Mouse (Mus musculus): ENCODE measurements at regions not wholly inside any gene's neighbourhood (a gene's known extent, or its start where the extent isn't known, plus 50 kb on each side); places are given as distances from the start of the nearest gene placed in this dataset.

DNA sequence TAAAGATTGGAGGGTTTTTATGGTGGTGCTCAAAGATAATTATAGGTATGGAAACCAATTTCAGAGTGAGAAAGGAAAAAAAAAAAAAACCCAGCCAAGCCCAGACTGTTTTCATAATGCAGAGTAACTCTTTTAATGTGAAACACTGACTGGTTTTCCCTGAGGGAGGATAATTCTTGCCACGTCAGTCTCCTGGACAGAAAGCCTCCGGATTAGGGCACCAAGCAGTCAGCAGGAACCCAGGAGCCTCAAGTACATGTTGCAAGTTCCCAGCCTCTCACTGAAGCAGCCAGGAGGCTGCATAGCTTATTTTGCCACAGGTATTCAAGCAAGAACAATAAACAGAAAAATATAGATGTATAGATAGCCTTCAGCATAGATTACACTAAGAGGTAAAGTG is 378.9 kb upstream of the Noct start:
- 33% methylated on average over 2 of the region's 2 CpGs for WGBS
- H3K9ac ChIP-seq (replicated peaks): no peak overlapping the region
- H3K9me3 ChIP-seq (replicated peaks): no peaks in the 10 kb centered on the region
- ATAC-seq (ENCODE audit: low FRiP score): no peak
- H3K36me3 ChIP-seq: no peaks in the 10 kb centered on the region
- peaks cover 7% of the 10 kb centered on the region for H3K4me1 ChIP-seq
- no peak overlapping the region for H3K4me3 ChIP-seq (replicated peaks)
- no peak overlapping the region for H3K4me2 ChIP-seq
- H3K27me3 ChIP-seq (replicated peaks): no peaks in the 10 kb centered on the region
- no peak overlapping the region for H3K27ac ChIP-seq (replicated peaks)

DNA sequence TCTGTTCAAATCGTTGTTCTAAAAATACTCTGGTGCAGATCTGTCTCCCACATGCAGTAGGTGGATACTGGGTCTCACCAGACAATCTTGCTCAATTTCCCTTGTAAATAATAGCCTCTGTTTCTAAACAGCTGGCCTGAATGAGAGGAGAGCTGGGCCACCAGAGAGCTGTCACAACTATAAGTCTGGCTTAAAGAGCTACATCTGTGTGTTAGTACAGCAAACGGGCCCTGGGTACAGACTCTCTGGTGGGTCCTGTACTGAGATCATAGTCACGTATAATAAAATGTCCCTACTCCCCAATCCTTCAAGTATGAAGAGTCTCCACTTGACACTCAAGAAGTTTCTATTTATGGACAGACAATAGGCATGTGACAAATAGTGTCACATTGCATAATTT is 375.7 kb upstream of the Noct start:
- ATAC-seq (ENCODE audit: low FRiP score): no peak
- no peak overlapping the region for H3K9ac ChIP-seq (replicated peaks)
- WGBS: 54% methylated on average over 3 of the region's 3 CpGs
- H3K4me3 ChIP-seq (replicated peaks): no peak overlapping the region
- H3K27ac ChIP-seq (replicated peaks): no peak overlapping the region
- H3K4me1 ChIP-seq: peaks cover 11% of the 10 kb centered on the region
- H3K27me3 ChIP-seq (replicated peaks): no peaks in the 10 kb centered on the region
- H3K9me3 ChIP-seq (replicated peaks): no peaks in the 10 kb centered on the region
- H3K4me2 ChIP-seq: no peak overlapping the region
- no peaks in the 10 kb centered on the region for H3K36me3 ChIP-seq

DNA sequence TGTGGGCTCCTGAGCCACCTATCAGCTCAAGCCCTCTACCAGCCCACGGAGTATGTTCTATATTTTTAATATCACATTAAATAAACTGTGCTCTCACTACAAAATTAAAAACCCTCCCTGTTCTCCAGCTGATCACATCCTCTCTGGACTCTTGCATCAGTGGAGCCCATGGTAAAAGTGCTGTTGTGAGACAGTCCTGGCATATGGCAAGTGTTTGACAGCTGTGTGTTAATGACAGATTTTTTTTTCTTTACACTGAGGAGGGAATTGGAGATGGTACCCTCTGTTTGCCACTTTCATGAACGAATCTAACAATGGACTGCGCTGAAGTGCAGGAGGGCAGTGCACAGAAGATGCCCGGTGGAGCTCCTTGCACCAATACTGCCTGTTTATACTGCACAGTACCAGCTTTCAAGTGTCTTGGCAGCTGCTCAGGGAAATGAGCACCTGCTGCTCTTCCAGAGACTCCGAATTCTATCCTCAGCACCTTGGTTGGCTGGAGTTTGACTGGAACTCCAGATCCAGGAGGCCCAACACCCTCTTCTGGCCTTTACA is 373.1 kb upstream of the Noct start:
- Histone ChIP-seq H3K4me1 (0 out of 2 replicates have a peak, but pooled peaks cover 4% of the 10 kb centered on the region), H3K27ac (replicated peaks) (no peak overlapping the region), H3K36me3 (no peaks in the 10 kb centered on the region), H3K9me3 (replicated peaks) (no peaks in the 10 kb centered on the region), H3K9ac (replicated peaks) (no peak overlapping the region), H3K27me3 (replicated peaks) (no peaks in the 10 kb centered on the region), H3K4me2 (no peak overlapping the region), H3K4me3 (replicated peaks) (no peak overlapping the region)
- WGBS: 61% methylated on average over 5 of the region's 5 CpGs
- ATAC-seq (ENCODE audit: low FRiP score): no peak

DNA sequence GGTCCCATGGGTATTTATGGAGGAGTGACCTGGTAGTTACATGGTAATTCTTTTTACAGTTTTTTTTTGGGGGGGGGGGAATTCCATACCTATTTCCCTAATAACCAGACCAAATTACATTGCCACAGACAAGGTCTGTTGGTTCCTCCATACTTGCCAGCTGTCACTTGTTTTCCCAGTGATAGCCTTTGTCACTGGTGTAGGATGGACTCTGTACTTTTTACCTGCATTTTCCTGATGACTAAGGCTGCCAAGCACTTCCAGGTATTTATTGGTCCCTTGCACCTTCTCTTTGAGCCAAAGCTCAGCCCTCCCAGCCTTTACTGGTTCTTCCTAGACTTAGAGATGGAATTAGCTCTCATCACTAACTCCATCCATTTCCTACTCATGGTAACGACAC is 357.1 kb upstream of the Noct start:
- no peak for ATAC-seq (ENCODE audit: low FRiP score)
- WGBS: 92% methylated on average over 1 of the region's 1 CpGs
- no peak overlapping the region for H3K4me3 ChIP-seq (replicated peaks)
- H3K36me3 ChIP-seq: no peaks in the 10 kb centered on the region
- H3K27me3 ChIP-seq (replicated peaks): no peaks in the 10 kb centered on the region
- no peak overlapping the region for H3K27ac ChIP-seq (replicated peaks)
- H3K4me2 ChIP-seq: no peak overlapping the region
- H3K9me3 ChIP-seq (replicated peaks): no peaks in the 10 kb centered on the region
- no peaks in the 10 kb centered on the region for H3K4me1 ChIP-seq
- H3K9ac ChIP-seq (replicated peaks): no peak overlapping the region

DNA sequence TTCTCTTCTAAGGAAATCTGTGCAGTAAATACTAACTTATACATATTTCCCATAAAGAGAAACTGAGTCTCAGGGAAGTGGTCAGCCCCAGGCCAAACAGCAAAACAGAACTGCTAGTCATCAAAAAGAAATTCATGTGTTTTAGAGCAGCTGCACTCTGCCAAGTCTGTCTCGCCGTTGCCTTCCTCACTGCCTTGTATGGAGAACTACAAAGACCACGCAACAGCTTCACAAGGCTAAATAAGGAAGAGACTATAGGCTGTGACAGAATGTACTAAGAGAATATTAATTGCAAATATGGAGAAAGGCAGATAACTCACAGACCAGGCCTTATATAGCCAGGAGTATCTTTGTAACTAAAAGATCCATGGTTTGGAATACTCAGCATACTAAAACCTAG is 355.0 kb upstream of the Noct start:
- H3K27me3 ChIP-seq (replicated peaks): no peaks in the 10 kb centered on the region
- ATAC-seq (ENCODE audit: low FRiP score): no peak
- H3K4me3 ChIP-seq (replicated peaks): no peak overlapping the region
- no peaks in the 10 kb centered on the region for H3K36me3 ChIP-seq
- H3K27ac ChIP-seq (replicated peaks): no peak overlapping the region
- no peaks in the 10 kb centered on the region for H3K9me3 ChIP-seq (replicated peaks)
- WGBS: 96% methylated on average over 3 of the region's 3 CpGs
- no peak overlapping the region for H3K9ac ChIP-seq (replicated peaks)
- no peaks in the 10 kb centered on the region for H3K4me1 ChIP-seq
- H3K4me2 ChIP-seq: no peak overlapping the region

DNA sequence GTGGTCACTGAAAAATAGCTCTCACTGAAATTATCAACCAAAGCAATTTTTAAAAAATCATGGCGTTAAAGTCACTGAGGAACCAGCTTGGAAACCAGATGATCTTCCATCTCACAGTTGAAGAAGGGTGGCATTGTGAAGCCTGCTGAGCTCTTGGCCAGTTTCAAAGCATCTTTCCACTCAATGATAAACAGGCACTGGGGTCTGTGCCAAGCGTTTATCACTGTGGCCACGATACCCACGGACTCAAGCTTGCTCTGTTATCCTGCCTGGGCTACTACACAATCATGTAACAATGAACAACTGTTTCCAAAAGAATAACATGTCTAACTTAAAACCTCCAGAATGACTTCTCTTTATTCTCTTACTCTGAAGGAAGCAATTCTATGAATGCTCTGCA is 345.2 kb upstream of the Noct start:
- Histone ChIP-seq H3K36me3 (no peaks in the 10 kb centered on the region), H3K27ac (replicated peaks) (no peak overlapping the region), H3K4me2 (no peak overlapping the region), H3K9me3 (replicated peaks) (no peaks in the 10 kb centered on the region), H3K27me3 (replicated peaks) (no peaks in the 10 kb centered on the region), H3K9ac (replicated peaks) (no peak overlapping the region), H3K4me1 (peaks cover 14% of the 10 kb centered on the region; the same call in 1 of the 2 replicates), H3K4me3 (replicated peaks) (no peak overlapping the region)
- 76% methylated on average over 4 of the region's 4 CpGs for WGBS
- no peak for ATAC-seq (ENCODE audit: low FRiP score)

DNA sequence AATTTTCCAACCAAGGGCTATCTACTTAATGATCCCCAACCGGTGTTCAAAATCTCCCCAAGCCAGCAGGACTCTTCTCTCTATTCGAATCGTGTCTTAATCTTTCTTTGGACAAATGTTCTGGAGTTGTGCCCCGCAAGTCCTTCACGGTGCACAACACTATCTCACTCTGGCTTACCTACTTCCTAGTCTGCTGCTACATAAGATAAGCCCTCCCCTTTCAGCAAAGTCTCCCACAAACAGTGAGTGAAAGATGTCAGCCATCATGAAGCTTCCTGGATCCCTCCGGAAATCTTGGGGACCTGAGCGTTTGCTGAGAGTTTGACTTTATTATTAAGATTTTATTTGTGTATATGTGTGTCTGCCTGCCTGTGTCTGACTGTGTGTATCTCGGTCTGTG is 344.7 kb upstream of the Noct start:
- Histone ChIP-seq H3K4me1 (peaks cover 14% of the 10 kb centered on the region; the same call in 1 of the 2 replicates), H3K9me3 (replicated peaks) (no peaks in the 10 kb centered on the region), H3K36me3 (no peaks in the 10 kb centered on the region), H3K27ac (replicated peaks) (no peak overlapping the region), H3K4me2 (no peak overlapping the region), H3K4me3 (replicated peaks) (no peak overlapping the region), H3K27me3 (replicated peaks) (no peaks in the 10 kb centered on the region), H3K9ac (replicated peaks) (no peak overlapping the region)
- no peak for ATAC-seq (ENCODE audit: low FRiP score)
- WGBS: 90% methylated on average over 8 of the region's 8 CpGs

DNA sequence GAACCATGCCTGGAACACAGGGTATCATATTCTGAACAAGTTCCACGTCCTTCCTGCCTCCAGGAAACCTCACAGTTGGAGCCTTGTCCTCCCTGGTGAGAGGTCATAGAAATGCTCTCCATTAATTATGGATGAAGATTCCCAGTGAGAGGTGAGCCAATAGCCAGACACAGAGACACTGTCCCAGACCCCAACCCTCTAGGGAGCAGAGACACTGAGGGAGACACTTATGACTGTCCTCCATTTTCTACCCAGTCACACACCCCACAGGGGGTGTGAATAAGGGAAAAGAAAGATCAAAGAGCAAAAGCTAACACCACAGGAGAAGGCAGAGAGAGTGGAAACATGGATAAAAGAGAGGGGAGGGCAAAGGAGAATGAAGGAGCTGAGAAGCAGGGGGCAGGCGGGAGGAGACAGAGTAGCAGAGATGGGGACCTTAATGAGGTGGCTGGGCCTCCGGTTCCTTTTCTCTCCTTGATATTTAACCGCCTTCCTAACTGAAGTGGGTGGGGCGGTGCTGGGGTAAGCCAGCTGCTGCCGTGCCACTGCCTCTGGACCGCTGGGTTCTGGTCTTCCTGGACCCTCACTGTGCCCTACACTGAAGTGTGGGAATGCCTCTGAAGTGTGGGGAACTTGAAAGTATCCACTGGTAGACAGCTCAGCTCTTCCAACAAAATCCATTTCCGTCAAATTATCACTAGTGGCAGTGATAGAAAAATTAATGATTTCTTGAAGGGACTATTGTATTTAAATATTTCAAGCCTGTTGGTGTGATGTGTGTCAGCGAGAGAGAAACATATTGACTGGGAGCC is 342.6 kb upstream of the Noct start:
- WGBS: 14% methylated on average over 9 of the region's 9 CpGs
- peak overlapping the region; percentile 67 for H3K27ac ChIP-seq (replicated peaks)
- no peaks in the 10 kb centered on the region for H3K27me3 ChIP-seq (replicated peaks)
- H3K4me3 ChIP-seq (replicated peaks): no peak overlapping the region
- H3K4me1 ChIP-seq: peaks cover 14% of the 10 kb centered on the region; the same call in 1 of the 2 replicates
- H3K36me3 ChIP-seq: no peaks in the 10 kb centered on the region
- H3K9me3 ChIP-seq (replicated peaks): no peaks in the 10 kb centered on the region
- H3K9ac ChIP-seq (replicated peaks): no peak overlapping the region
- ATAC-seq (ENCODE audit: low FRiP score): peak; percentile 66
- no peak overlapping the region for H3K4me2 ChIP-seq

DNA sequence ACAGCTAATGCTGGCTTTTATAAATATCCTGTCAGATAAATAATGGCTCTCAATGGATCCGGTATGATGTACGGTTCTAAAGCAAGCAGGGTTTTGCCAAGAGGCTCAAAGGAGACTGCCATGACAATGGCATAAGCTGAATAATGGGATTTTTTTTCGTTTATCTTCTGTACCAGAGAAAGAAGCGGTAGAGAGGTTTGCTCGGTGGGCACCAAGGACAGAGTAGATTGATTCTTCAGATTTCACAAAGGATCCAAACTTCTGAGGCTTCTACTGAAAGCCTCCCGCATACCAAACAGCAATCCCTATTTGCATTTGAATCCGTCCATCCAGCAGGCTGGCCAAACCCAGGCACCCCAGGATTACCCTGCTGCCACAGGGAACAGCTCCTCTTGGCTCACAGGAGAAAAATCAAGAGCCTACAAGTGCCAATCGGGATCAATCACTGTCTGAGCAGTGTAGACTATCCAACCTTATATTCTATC is 342.0 kb upstream of the Noct start:
- Histone ChIP-seq H3K4me3 (replicated peaks) (no peak overlapping the region), H3K36me3 (no peaks in the 10 kb centered on the region), H3K27ac (replicated peaks) (peak overlapping the region; percentile 67), H3K27me3 (replicated peaks) (no peaks in the 10 kb centered on the region), H3K9ac (replicated peaks) (no peak overlapping the region), H3K9me3 (replicated peaks) (no peaks in the 10 kb centered on the region), H3K4me1 (peaks cover 19% of the 10 kb centered on the region), H3K4me2 (no peak overlapping the region)
- peak; percentile 68 for ATAC-seq (ENCODE audit: low FRiP score)
- WGBS: 10% methylated on average over 8 of the region's 8 CpGs

DNA sequence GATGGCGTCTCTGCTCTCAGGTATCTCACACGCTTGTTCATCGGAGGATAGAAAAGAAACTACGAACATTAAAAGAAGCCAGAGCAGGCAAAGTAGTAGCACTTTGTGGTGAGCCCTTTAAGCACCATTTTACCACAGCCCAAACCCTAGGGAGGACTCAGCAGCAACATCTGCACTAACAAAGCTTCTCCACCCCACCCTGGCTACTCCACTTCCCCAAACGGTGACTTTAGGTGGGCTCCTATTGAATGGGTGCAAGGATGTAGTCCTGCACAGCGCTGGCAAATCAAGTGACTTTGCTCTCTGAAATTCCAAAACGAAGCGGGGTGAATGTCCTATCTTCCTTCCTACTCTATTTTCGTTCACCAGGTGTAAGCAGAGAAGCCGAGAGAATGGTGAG is 337.9 kb upstream of the Noct start:
- no peak overlapping the region for H3K4me3 ChIP-seq (replicated peaks)
- H3K4me2 ChIP-seq: no peak overlapping the region
- no peaks in the 10 kb centered on the region for H3K36me3 ChIP-seq
- no peak overlapping the region for H3K9ac ChIP-seq (replicated peaks)
- 90% methylated on average over 10 of the region's 10 CpGs for WGBS
- peak overlapping the region; percentile 56; the same call in 1 of the 2 replicates for H3K27ac ChIP-seq (replicated peaks)
- H3K4me1 ChIP-seq: peaks cover 16% of the 10 kb centered on the region
- no peaks in the 10 kb centered on the region for H3K9me3 ChIP-seq (replicated peaks)
- H3K27me3 ChIP-seq (replicated peaks): no peaks in the 10 kb centered on the region
- no peak for ATAC-seq (ENCODE audit: low FRiP score)

DNA sequence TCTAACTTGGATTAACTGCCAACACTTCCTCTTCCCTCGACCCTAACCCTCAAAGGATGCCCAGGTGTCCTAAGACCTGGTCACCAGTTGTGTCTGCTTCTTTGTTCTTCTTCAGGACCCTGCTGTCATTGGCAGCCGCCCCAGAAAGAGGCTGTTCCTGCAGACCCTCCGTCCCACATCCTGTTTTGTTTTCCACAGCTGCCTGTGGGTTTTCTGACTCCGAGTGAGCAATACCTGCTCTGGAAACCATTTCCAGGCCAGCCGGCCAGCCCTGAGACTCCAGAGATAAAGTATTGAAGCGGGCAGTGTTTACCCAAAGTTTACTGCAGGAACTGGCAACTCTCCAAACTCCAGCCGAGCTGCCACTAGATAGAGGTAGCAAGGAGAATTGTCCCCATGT is 337.2 kb upstream of the Noct start:
- 40% methylated on average over 7 of the region's 7 CpGs for WGBS
- no peak for ATAC-seq (ENCODE audit: low FRiP score)
- H3K27ac ChIP-seq (replicated peaks): peak overlapping the region; percentile 56; the same call in 1 of the 2 replicates
- peaks cover 10% of the 10 kb centered on the region for H3K4me1 ChIP-seq
- H3K4me3 ChIP-seq (replicated peaks): no peak overlapping the region
- no peaks in the 10 kb centered on the region for H3K36me3 ChIP-seq
- no peaks in the 10 kb centered on the region for H3K27me3 ChIP-seq (replicated peaks)
- no peaks in the 10 kb centered on the region for H3K9me3 ChIP-seq (replicated peaks)
- no peak overlapping the region for H3K4me2 ChIP-seq
- no peak overlapping the region for H3K9ac ChIP-seq (replicated peaks)

DNA sequence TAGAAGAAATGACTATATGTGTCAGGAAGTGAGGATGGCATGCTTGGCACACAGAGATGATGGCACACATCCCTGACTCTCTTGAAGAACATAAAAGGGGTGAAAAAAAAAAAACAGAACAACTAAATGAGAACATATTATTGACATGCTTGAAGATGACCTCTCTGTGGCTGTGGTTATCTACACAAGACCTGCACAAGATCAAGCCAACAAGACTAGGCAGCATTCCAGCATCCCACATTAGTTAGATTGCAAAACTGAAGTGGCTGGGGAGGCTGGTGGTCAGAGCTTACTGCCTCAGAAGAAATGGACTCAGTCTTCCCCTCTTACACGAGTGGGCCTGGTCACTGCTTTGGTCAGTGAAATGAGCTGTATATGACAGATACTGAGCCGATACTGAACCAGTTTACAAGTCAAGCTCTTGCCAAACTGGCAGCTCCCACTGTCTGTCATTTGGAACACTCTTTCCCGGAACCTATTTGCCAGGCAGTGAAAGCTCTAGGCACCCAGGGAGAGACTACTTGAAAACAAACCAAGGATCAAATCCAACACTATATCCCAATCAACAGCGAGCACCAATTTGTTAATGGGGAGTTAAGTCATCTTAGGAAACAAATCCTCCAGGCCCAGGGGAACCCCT is 335.6 kb upstream of the Noct start:
- no peaks in the 10 kb centered on the region for H3K27me3 ChIP-seq (replicated peaks)
- H3K27ac ChIP-seq (replicated peaks): no peak overlapping the region
- H3K9ac ChIP-seq (replicated peaks): no peak overlapping the region
- H3K36me3 ChIP-seq: no peaks in the 10 kb centered on the region
- no peak overlapping the region for H3K4me2 ChIP-seq
- no peak overlapping the region for H3K4me3 ChIP-seq (replicated peaks)
- ATAC-seq (ENCODE audit: low FRiP score): no peak
- no peaks in the 10 kb centered on the region for H3K9me3 ChIP-seq (replicated peaks)
- 88% methylated on average over 4 of the region's 4 CpGs for WGBS
- peaks cover 5% of the 10 kb centered on the region; the same call in 1 of the 2 replicates for H3K4me1 ChIP-seq
